Mouse (Mus musculus) lung, adult 2 months (tissue): ENCODE data around the gene Prpsap1.

Experiments used
- CTCF ChIP-seq: fragments of 200-500 bp; IDR thresholded peaks from 2 replicates; pipeline ENCODE4 v1.5.1; 2011; ENCODE audit warnings: mild to moderate bottlenecking, low read length, control low read depth; ENCODE audit not compliant: insufficient read depth
- POLR2A ChIP-seq: fragments of 200-500 bp; IDR thresholded peaks from 2 replicates; pipeline ENCODE4 v1.6.1; 2011; ENCODE audit warnings: low read depth, mild to moderate bottlenecking, control low read depth, low read length, borderline replicate concordance; ENCODE audit errors: extremely low read depth

- TF ChIP-seq CTCF (no peak), POLR2A (no peak)
These were observed 30.7 kb downstream of the Prpsap1 start for GRCm38 (mm10) chr11:116463338-116463737.
